ENCODE assay signal across 9 mouse cellular contexts in genomic region chr12:74009448-74009911, GRCm38 (mm10). TPM values are rescaled to one million over a fixed set of nuclear protein-coding genes. Genes with fewer than 3 reads are reported as not detected.
DNase-seq lines count a peak whose midpoint lies in the region; ATAC-seq and TF ChIP-seq lines count a peak whose summit lies in the region.
"Had no signal": no experiment of that assay in that cellular context is flagged by ENCODE, and none has a peak within 500 bp of the region (broad histone marks: within the 10 kb centered on the region; RNA-seq: fewer than 3 reads in every experiment).

No protein-coding gene starts in this region.

- no peak overlapping the region for H3K9ac ChIP-seq in ES-Bruce4 (ENCODE audit: low read depth, poor library complexity, severe bottlenecking)
- no peak overlapping the region for H3K9ac ChIP-seq in midbrain, embryonic 12.5 days (replicated peaks)
- H3K9ac ChIP-seq in stomach, postnatal 0 days (ENCODE audit: low read length) = no peak overlapping the region
- H3K9ac ChIP-seq: liver, embryonic 13.5 days had no signal

- no peak overlapping the region for H3K27ac ChIP-seq in heart, embryonic 10.5 days
- no peak overlapping the region for H3K27ac ChIP-seq in ES-Bruce4 (ENCODE audit: insufficient read depth, low read length)
- no peak overlapping the region for H3K27ac ChIP-seq in midbrain, embryonic 12.5 days (replicated peaks)
- H3K27ac ChIP-seq in stomach, postnatal 0 days (replicated peaks) = no peak overlapping the region
- H3K27ac ChIP-seq: liver, embryonic 13.5 days had no signal

- H3K4me2 ChIP-seq in midbrain, embryonic 12.5 days (replicated peaks) = no peak overlapping the region
- H3K4me2 ChIP-seq in stomach, postnatal 0 days (replicated peaks; ENCODE audit: low read depth) = no peak overlapping the region
- H3K4me2 ChIP-seq: liver, embryonic 13.5 days had no signal

- TF ChIP-seq POLR2A in ES-Bruce4 (IDR thresholded peaks at IDR 0.05; ENCODE audit: insufficient read depth, low read length) = no peak

- no peak for TF ChIP-seq EP300 in ES-Bruce4 (IDR thresholded peaks at IDR 0.05; ENCODE audit: insufficient read depth, low read depth, low read length)
- TF ChIP-seq EP300 in stomach, postnatal 0 days (optimal IDR thresholded peaks at IDR 0.05) = no peak

- H3K4me3 ChIP-seq in heart, embryonic 10.5 days = no peak overlapping the region
- H3K4me3 ChIP-seq in ES-Bruce4 (ENCODE audit: low read depth, low read length) = no peak overlapping the region
- no peak overlapping the region for H3K4me3 ChIP-seq in midbrain, embryonic 12.5 days
- H3K4me3 ChIP-seq in stomach, postnatal 0 days (ENCODE audit: low read depth, low read length) = no peak overlapping the region
- H3K4me3 ChIP-seq: liver, embryonic 13.5 days had no signal

- WGBS in heart, embryonic 10.5 days = 22% methylated on average over 8 of the region's 8 CpGs
- 28% methylated on average over 8 of the region's 8 CpGs for WGBS in midbrain, embryonic 12.5 days
- 20% methylated on average over 8 of the region's 8 CpGs for WGBS in stomach, postnatal 0 days

- H3K27me3 ChIP-seq in heart, embryonic 10.5 days (ENCODE audit: insufficient read depth, poor library complexity, severe bottlenecking) = peaks cover 5% of the 10 kb centered on the region
- H3K27me3 ChIP-seq in ES-Bruce4 (ENCODE audit: control insufficient read depth, insufficient read depth, low read length, poor library complexity, severe bottlenecking) = no peaks in the 10 kb centered on the region; the same call in 1 of the 2 replicates
- no peaks in the 10 kb centered on the region; the same call in 1 of the 2 replicates for H3K27me3 ChIP-seq in midbrain, embryonic 12.5 days
- no peaks in the 10 kb centered on the region for H3K27me3 ChIP-seq in stomach, postnatal 0 days (ENCODE audit: control insufficient read depth, insufficient read depth, low read length)
- H3K27me3 ChIP-seq: liver, embryonic 13.5 days had no signal

- DNase-seq in heart, adult 11 months = peak; percentile 87
- DNase-seq in heart, embryonic 10.5 days (ENCODE audit: low spot score) = no peak
- peak; percentile 37 to 61 for DNase-seq in cerebellum, adult 18-20 months
- DNase-seq in gastrocnemius, postnatal 10 days = peak; percentile 25
- peak; percentile 40 to 59 for DNase-seq in layer of hippocampus, postnatal 10 days (ENCODE audit: low spot score in 2 of 2)
- DNase-seq in stomach, postnatal 0 days (ENCODE audit: low spot score) = peak; percentile 50
- DNase-seq: liver, embryonic 13.5 days had no signal

- TF ChIP-seq CTCF in ES-Bruce4 (IDR thresholded peaks at IDR 0.05; ENCODE audit: low read depth, low read length) = peak; percentile 96
- peak; percentile 88 for TF ChIP-seq CTCF in stomach, postnatal 0 days (IDR thresholded peaks at IDR 0.05; ENCODE audit: low read depth)

- peak; percentile 47; the same call in 1 of the 2 replicates for ATAC-seq in midbrain, embryonic 12.5 days (ENCODE audit: low FRiP score, low read depth)
- peak; percentile 53 for ATAC-seq in stomach, postnatal 0 days (ENCODE audit: low FRiP score, low TSS enrichment)

- H3K36me3 ChIP-seq in heart, embryonic 10.5 days = no peaks in the 10 kb centered on the region
- no peaks in the 10 kb centered on the region for H3K36me3 ChIP-seq in ES-Bruce4 (ENCODE audit: control insufficient read depth, insufficient read depth, low read length, poor library complexity, severe bottlenecking)
- H3K36me3 ChIP-seq in midbrain, embryonic 12.5 days = no peaks in the 10 kb centered on the region
- H3K36me3 ChIP-seq in stomach, postnatal 0 days (ENCODE audit: control insufficient read depth, insufficient read depth, low read length) = no peaks in the 10 kb centered on the region
- H3K36me3 ChIP-seq: liver, embryonic 13.5 days had no signal

- peaks cover 6% of the 10 kb centered on the region for H3K4me1 ChIP-seq in heart, embryonic 10.5 days
- no peaks in the 10 kb centered on the region for H3K4me1 ChIP-seq in ES-Bruce4 (ENCODE audit: control insufficient read depth, insufficient read depth, low read length)
- no peaks in the 10 kb centered on the region for H3K4me1 ChIP-seq in midbrain, embryonic 12.5 days
- H3K4me1 ChIP-seq in stomach, postnatal 0 days (replicated peaks; ENCODE audit: control insufficient read depth, insufficient read depth) = no peaks in the 10 kb centered on the region
- H3K4me1 ChIP-seq: liver, embryonic 13.5 days had no signal

- no peaks in the 10 kb centered on the region for H3K9me3 ChIP-seq in heart, embryonic 10.5 days
- no peaks in the 10 kb centered on the region for H3K9me3 ChIP-seq in ES-Bruce4 (replicated peaks; ENCODE audit: control insufficient read depth, insufficient read depth, low read length, poor library complexity, severe bottlenecking)
- no peaks in the 10 kb centered on the region for H3K9me3 ChIP-seq in midbrain, embryonic 12.5 days
- no peaks in the 10 kb centered on the region for H3K9me3 ChIP-seq in stomach, postnatal 0 days (ENCODE audit: control insufficient read depth, low read length)
- H3K9me3 ChIP-seq: liver, embryonic 13.5 days had no signal

RNA-seq across cellular contexts. Expression of gene Syt16, which starts 12.0 kb away (rescaled TPM):
- 0.32 and 0.33 TPM in 2 replicates for polyA plus RNA-seq in heart, embryonic 10.5 days (2016; fragmentation: Nextera tagmentation; extraction: Ambion mirVana)
- polyA plus RNA-seq in ES-Bruce4 (2011; ENCODE audit: insufficient read depth, insufficient read length, low read depth, missing spikeins) = not detected in 2 replicates
- total RNA-seq in gastrocnemius, postnatal 10 days (2021) = under 1 TPM; 0.09 to 0.16 TPM
- total RNA-seq in layer of hippocampus, postnatal 10 days (2021) = 10 to 100 TPM; 74.6 to 78.0 TPM
- polyA plus RNA-seq in midbrain, embryonic 12.5 days (2016; fragmentation: Nextera tagmentation; extraction: Ambion mirVana) = 14.5 and 15.0 TPM in 2 replicates
- polyA plus RNA-seq in stomach, postnatal 0 days (2015; fragmentation: Nextera tagmentation; extraction: Ambion mirVana) = 11.0 and 11.2 TPM in 2 replicates

RNA-seq across cellular contexts. Expression of gene Snapc1, which starts 45.2 kb away (rescaled TPM):
- polyA plus RNA-seq in heart, embryonic 10.5 days (2016; fragmentation: Nextera tagmentation; extraction: Ambion mirVana) = 20.8 and 24.1 TPM in 2 replicates
- 26.9 and 31.0 TPM in 2 replicates for polyA plus RNA-seq in ES-Bruce4 (2011; ENCODE audit: insufficient read depth, insufficient read length, low read depth, missing spikeins)
- 1 to 10 TPM; 5.3 to 8.2 TPM for total RNA-seq in gastrocnemius, postnatal 10 days (2021)
- 10 to 100 TPM; 27.4 to 34.5 TPM for total RNA-seq in layer of hippocampus, postnatal 10 days (2021)
- polyA plus RNA-seq in midbrain, embryonic 12.5 days (2016; fragmentation: Nextera tagmentation; extraction: Ambion mirVana) = 23.6 and 31.9 TPM in 2 replicates
- 8.9 and 9.4 TPM in 2 replicates for polyA plus RNA-seq in stomach, postnatal 0 days (2015; fragmentation: Nextera tagmentation; extraction: Ambion mirVana)
